Mouse (Mus musculus): ENCODE measurements around the gene Sult2b1.

DNA sequence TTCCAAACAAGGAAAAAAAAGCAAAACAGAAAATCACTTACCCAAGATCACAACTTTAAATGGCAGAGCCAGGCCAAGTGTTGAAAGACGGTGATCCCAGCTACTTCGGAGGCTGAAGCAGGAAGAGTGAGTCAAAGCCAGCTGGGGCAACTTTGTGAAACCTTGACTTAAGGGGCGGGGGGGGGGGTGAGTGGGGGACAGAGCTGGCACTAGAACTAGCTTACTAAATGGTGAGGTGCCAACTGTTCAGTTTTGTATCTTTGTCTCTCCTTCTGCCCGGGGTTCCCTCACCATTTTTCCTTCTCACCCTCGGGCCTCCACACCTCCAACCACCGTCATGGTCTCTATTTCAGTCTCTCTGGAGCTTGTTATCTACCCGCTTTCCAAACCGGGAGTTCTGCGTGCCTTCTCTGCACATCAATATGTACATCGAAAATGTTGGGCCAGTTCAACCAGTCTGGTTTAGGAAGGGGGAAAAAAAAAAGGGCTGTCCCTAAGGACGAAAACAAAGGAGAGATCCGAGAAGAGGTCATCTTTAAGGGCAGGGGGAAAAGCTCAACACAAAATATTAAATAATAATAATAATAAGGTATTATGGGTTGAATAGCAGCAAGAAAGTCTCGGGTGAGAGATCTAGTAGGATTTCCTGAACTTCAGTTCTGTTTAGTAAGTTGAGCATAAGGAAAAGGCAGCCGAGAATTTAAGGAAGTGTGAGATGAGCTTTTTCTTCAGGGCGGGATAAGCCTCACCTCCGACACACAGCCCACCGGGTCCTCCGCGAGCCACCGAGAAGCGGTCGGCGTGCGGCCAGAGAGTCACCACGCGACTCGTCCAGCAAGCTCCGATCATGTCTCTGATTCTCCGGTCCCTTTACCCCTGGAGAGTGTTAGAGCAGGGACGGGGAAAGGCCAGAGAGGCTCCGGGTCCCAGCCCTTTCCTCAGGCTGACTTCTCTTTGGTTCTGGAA, 67.2 kb downstream of the Sult2b1 start:
- TF ChIP-seq CTCF (IDR thresholded peaks at IDR 0.05; ENCODE audit: low read depth): no peak
- no peak for TF ChIP-seq EP300 (IDR thresholded peaks at IDR 0.05; ENCODE audit: low read depth)

Data from heart, postnatal 0 days (tissue).